Mouse (Mus musculus) intestine, embryonic 16.5 days (tissue): ENCODE results near the gene Bmi1. TPM values are rescaled to one million over a fixed set of nuclear protein-coding genes. Genes with fewer than 3 reads are reported as not detected.

Source experiments
- ATAC-seq: fragments of 200-750 bp; cut with Nextera tagmentation; 2 replicates; pipeline ENCODE4 v1.8.0; 2017; ENCODE audit warnings: moderate TSS enrichment, moderate library complexity
- H3K27ac ChIP-seq: fragments of 300-500 bp; sonication (generic); 2 replicates; pipeline ENCODE4 v1.5.1; 2014; ENCODE audit warnings: mild to moderate bottlenecking, low read length
- H3K27me3 ChIP-seq: fragments of 300-500 bp; sonication (generic); replicated peaks from 2 replicates; pipeline ENCODE4 v1.6.1; 2014; ENCODE audit warnings: low read length, control low read depth, mixed read lengths; ENCODE audit not compliant: control insufficient read depth, insufficient read depth
- H3K36me3 ChIP-seq: fragments of 300-500 bp; sonication (generic); 2 replicates; pipeline ENCODE4 v1.6.1; 2014; ENCODE audit warnings: low read length, control low read depth; ENCODE audit not compliant: control insufficient read depth, insufficient read depth
- H3K4me1 ChIP-seq: fragments of 300-500 bp; sonication (generic); 2 replicates; pipeline ENCODE4 v1.6.1; 2014; ENCODE audit warnings: low read length, control low read depth, mixed read lengths; ENCODE audit not compliant: control insufficient read depth, insufficient read depth
- H3K4me2 ChIP-seq: fragments of 300-500 bp; sonication (generic); 2 replicates; pipeline ENCODE4 v1.6.1; 2014; ENCODE audit warnings: low read depth, low read length, control low read depth
- H3K4me3 ChIP-seq: fragments of 300-500 bp; sonication (generic); 2 replicates; pipeline ENCODE4 v1.5.1; 2014; ENCODE audit warnings: mild to moderate bottlenecking, low read length
- H3K9ac ChIP-seq: fragments of 300-500 bp; sonication (generic); 2 replicates; pipeline ENCODE4 v1.6.1; 2014; ENCODE audit warnings: low read depth, low read length
- H3K9me3 ChIP-seq: fragments of 300-500 bp; sonication (generic); 2 replicates; pipeline ENCODE4 v1.6.1; 2016; ENCODE audit warnings: low read length, control low read depth; ENCODE audit not compliant: control insufficient read depth
- WGBS: fragments of 180-500 bp; shearing (Covaris S2); extraction: QIAGEN DNeasy Blood & Tissue Kit; methylation state at CpG from one replicate; pipeline ENCODE4 v1.1.7; 2014; 5-methylcytosine and 5-hydroxymethylcytosine counted together
- polyA plus RNA-seq: library from polyadenylated mRNA; unstranded; fragments of >200 nt; fragmentation: Nextera tagmentation; extraction: Ambion mirVana; gene quantifications from 2 replicates; pipeline ENCODE4 v1.2.1, GENCODE M21; 2015

Gene Bmi1
- 12.0 and 12.5 TPM in 2 replicates for polyA plus RNA-seq

DNA sequence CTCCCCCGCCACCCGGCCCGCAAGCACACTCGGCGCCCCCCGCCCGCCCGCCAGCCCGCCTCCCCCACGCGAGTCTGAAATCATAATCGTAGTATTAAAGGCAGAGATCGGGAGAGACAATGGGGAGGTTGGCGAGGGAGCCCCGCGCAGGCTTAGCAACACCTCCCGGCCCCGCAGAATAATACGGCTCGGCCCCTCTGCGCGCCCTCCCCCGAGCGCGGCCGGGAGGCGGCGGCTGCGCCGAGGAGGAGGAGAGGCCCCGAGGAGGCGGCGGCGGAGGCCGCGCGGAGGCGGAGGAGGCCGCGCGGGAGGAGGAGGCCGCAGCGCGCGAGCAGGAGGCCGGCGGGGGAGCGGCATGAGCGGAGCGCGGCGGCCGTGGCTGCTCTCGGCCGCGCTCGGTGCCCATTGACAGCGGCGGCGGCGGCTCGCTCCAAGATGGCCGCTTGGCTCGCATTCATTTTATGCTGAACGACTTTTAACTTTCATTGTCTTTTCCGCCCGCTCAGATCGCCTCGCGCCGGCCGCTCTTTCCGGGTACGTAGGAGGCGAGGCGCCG lies at the start of gene Bmi1:
Gene Bmi1 (plus strand): TSS at position 83 of the 556 bp plus-strand sequence.
- WGBS: 2% methylated on average over 48 of the region's 77 CpGs
- ATAC-seq: peak; percentile 70

DNA sequence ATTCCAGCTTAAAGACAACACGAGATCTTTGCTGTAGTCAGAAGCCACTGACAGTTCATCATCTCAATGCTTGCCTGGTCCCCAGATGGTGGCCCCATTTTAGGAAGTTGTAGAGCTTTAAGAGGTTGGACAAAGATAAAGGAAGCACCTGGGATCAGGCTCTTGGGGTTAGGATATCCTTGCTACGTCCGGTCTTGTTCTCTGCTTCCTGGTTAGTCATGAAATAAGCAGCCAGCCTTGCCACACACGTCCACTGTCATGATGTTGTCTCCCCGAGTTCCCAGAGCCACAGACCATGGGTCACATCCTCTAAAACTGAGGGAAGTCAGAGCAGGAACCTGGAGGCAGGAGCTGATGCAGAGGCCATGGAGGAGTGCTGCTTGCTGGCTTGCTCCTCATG lies 46.3 kb upstream of the Bmi1 start:
- Histone ChIP-seq H3K27me3 (no peaks in the 10 kb centered on the region), H3K4me2 (no peak overlapping the region), H3K4me3 (no peak overlapping the region), H3K36me3 (no peaks in the 10 kb centered on the region), H3K9me3 (no peaks in the 10 kb centered on the region), H3K4me1 (no peaks in the 10 kb centered on the region), H3K9ac (no peak overlapping the region), H3K27ac (no peak overlapping the region)
- no peak for ATAC-seq
- WGBS: 68% methylated on average over 5 of the region's 5 CpGs

More for the DNA sequence above, at the start of gene Bmi1:
- Histone ChIP-seq H3K27me3 (peaks cover 3% of the 10 kb centered on the region), H3K4me1 (peaks cover 14% of the 10 kb centered on the region), H3K36me3 (no peaks in the 10 kb centered on the region), H3K9ac (peak within 1 kb of the TSS; percentile 89), H3K4me2 (peak within 1 kb of the TSS; percentile 85), H3K9me3 (no peaks in the 10 kb centered on the region), H3K27ac (peak within 1 kb of the TSS; percentile 90), H3K4me3 (peak within 1 kb of the TSS; percentile 91)

DNA sequence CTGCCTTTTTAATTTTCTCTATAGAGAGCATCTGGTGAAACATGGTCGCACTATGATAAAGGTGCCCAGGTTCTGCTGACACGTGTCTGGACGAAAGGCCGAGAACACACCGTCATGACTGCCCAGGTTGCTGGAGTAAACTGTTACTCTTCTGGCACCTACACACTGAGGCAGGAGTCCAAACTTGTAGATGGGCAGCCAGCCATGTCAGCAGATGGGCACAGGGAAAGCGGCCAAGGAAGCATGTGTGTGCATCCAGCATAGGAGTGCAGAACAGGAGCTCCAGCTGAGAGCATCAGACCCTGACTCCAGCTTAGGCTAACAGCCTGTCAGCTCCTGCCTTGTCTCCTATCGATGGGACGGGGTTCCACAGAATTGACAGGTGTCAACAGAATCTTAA lies 41.8 kb upstream of the Bmi1 start:
- no peaks in the 10 kb centered on the region for H3K9me3 ChIP-seq
- no peaks in the 10 kb centered on the region for H3K36me3 ChIP-seq
- 81% methylated on average over 8 of the region's 8 CpGs for WGBS
- no peak overlapping the region for H3K4me3 ChIP-seq
- H3K4me2 ChIP-seq: no peak overlapping the region
- no peak for ATAC-seq
- H3K4me1 ChIP-seq: no peaks in the 10 kb centered on the region
- H3K27me3 ChIP-seq: no peaks in the 10 kb centered on the region
- H3K9ac ChIP-seq: no peak overlapping the region
- H3K27ac ChIP-seq: no peak overlapping the region

DNA sequence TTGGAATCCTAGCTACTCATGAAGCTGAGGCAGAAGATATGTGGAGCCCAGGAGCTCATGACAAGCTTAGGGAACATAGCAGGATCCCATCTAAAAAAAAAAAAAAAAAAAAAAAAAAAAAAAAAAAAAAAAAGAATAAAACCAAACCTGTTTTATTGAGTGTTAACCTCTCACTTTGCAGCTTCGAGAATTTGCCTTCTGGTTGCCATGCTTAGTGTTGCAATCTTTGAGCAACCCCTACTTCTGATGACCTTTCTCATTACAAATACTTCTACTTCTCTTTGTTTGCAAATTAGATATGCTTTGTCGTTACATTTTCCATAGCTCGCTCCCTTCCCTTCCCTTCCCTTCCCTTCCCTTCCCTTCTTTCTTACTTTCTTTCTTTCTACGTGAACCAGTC lies 28.3 kb upstream of the Bmi1 start:
- H3K9me3 ChIP-seq: no peaks in the 10 kb centered on the region
- no peak for ATAC-seq
- WGBS: 86% methylated on average over 4 of the region's 4 CpGs
- no peak overlapping the region for H3K4me3 ChIP-seq
- H3K4me2 ChIP-seq: no peak overlapping the region
- no peaks in the 10 kb centered on the region for H3K27me3 ChIP-seq
- H3K9ac ChIP-seq: no peak overlapping the region
- H3K36me3 ChIP-seq: no peaks in the 10 kb centered on the region
- H3K4me1 ChIP-seq: no peaks in the 10 kb centered on the region
- no peak overlapping the region for H3K27ac ChIP-seq

DNA sequence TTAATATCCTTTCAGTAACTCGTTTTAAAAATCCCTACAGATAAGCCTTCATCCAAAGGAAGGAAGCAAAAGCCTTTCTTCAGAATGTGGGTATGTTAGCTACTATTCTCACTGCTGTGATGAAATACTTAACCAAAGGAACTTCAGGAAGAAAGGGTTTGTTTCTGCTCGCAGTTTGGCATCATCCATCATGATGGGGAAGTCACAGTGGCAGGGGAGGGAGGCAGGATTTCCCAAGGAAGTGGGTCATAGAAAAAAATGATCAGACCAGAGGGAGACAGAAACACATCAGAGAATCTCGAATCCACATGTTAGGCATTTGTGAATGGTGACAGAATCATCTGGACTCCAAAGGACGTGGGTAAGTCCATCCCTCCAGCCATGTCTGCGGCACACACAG lies 22.0 kb upstream of the Bmi1 start:
- no peak for ATAC-seq
- Histone ChIP-seq H3K27me3 (no peaks in the 10 kb centered on the region), H3K4me1 (no peaks in the 10 kb centered on the region), H3K9me3 (no peaks in the 10 kb centered on the region), H3K4me3 (no peak overlapping the region), H3K9ac (no peak overlapping the region), H3K4me2 (no peak overlapping the region), H3K36me3 (no peaks in the 10 kb centered on the region), H3K27ac (no peak overlapping the region)
- 67% methylated on average over 5 of the region's 5 CpGs for WGBS

DNA sequence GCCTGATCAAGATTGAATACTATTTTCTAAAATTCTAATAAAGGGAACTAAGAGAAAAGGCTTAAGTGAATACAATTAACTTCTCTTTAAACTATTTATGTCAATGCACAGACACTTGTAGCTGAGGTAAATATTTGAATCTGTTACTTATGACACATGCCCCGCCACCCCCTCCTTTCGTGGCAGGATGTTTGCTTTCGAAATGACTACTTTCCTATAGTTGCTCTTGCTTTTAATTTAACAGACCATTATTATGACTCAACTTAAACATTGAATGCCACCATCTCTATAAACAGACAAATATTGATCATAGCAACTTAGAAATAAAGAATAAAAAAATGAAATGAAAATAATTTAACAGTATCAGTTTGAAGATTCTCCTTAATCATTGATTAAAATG lies 12.8 kb upstream of the Bmi1 start:
- WGBS: 67% methylated on average over 3 of the region's 3 CpGs
- Histone ChIP-seq H3K27ac (no peak overlapping the region), H3K27me3 (no peaks in the 10 kb centered on the region), H3K9ac (no peak overlapping the region), H3K9me3 (no peaks in the 10 kb centered on the region), H3K4me3 (no peak overlapping the region), H3K36me3 (no peaks in the 10 kb centered on the region), H3K4me2 (no peak overlapping the region), H3K4me1 (no peaks in the 10 kb centered on the region)
- ATAC-seq: no peak

DNA sequence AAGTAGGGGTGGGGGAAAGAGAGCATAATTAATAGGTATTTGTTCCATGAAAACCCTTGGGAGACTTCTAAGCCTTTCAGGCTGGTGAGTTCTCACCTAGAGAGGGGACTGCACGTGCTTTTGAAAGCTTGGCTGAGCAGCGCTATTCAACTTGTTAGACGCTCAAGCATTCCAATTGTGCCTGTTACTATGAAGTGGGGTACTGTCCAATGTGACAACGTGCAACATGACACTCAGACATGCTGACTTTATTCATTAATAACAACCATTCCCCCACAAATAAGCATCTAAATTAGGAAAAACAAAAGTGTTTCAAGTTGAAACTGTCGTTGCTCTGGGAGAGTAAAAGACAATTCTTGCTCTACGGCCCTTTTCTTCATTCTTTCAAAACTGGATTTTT lies 5.8 kb upstream of the Bmi1 start:
- 59% methylated on average over 6 of the region's 6 CpGs for WGBS
- Histone ChIP-seq H3K4me1 (peaks cover 4% of the 10 kb centered on the region; the same call in 1 of the 2 replicates), H3K9ac (no peak overlapping the region), H3K27ac (no peak overlapping the region), H3K9me3 (no peaks in the 10 kb centered on the region), H3K4me2 (no peak overlapping the region), H3K36me3 (no peaks in the 10 kb centered on the region), H3K27me3 (no peaks in the 10 kb centered on the region), H3K4me3 (no peak overlapping the region)
- ATAC-seq: no peak

DNA sequence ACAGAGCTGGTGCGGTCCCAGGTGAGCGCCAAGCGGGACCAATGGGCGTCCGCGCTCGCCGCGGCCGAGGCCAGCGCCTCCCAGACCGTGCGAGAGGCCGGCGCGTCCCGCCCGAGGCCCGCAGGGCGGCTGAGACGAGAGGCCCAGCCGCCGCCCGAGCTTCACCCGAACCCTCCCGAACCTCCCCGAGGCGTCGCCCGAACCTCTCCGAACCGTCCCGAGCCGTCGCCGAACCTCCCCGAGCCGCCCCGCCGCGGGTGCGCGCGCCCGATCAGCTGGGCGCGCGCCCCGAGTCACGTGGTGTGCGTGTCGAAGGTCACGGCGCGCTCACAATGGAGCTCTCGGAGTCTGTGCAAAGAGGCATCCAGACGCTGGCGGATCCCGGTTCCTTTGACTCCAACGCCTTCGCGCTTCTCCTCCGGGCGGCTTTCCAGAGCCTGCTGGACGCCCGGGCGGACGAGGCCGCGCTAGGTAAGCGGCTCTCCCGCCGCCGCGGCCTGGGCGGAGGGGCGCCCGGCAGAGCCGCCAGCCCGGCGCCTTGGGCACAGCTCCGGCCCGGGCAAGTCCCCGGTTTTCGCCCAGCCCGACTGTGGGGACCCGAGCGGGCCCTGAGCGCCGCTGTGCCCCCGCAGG lies 4.6 kb upstream of the Bmi1 start, which contains the start of gene Commd3:
Gene Commd3 (plus strand): TSS at position 252 of the 633 bp plus-strand sequence.
- H3K4me2 ChIP-seq: peak within 1 kb of the TSS; percentile 76
- H3K36me3 ChIP-seq: no peaks in the 10 kb centered on the region
- WGBS: under 1% methylated on average over 84 of the region's 91 CpGs
- no peaks in the 10 kb centered on the region for H3K9me3 ChIP-seq
- no peaks in the 10 kb centered on the region for H3K27me3 ChIP-seq
- peak within 1 kb of the TSS; percentile 78 for H3K4me3 ChIP-seq
- H3K27ac ChIP-seq: peak within 1 kb of the TSS; percentile 99
- peak within 1 kb of the TSS; percentile 100 for H3K9ac ChIP-seq
- peak; percentile 91 for ATAC-seq
- peaks cover 4% of the 10 kb centered on the region; the same call in 1 of the 2 replicates for H3K4me1 ChIP-seq

DNA sequence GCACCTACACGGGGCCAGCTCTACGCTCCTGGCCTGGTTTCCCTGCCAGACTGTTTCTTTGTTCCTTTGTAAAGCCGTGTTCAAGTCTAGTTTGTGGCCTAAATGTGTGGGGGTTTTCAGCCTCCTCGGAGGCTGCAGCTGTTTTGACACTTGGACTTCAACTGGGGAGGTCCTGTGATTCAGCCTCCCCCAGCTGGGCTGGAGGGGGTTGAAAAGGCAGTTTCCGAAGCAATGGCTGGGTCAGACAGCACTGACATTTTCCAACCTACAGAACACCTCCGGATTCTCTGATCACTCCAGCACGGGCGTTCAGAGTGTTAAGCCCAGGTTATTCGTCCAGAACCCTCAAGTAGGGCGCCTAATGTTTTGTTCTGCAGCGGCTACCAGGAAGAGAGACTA lies 4.1 kb upstream of the Bmi1 start:
- H3K27ac ChIP-seq: peak overlapping the region; percentile 99
- H3K4me3 ChIP-seq: peak overlapping the region; percentile 78
- ATAC-seq: no peak; the same call in none of the 2 replicates
- WGBS: 0% methylated on average over 11 of the region's 11 CpGs
- no peaks in the 10 kb centered on the region for H3K9me3 ChIP-seq
- no peaks in the 10 kb centered on the region for H3K36me3 ChIP-seq
- peaks cover 4% of the 10 kb centered on the region; the same call in 1 of the 2 replicates for H3K4me1 ChIP-seq
- H3K4me2 ChIP-seq: peak overlapping the region; percentile 76
- H3K9ac ChIP-seq: peak overlapping the region; percentile 100
- H3K27me3 ChIP-seq: no peaks in the 10 kb centered on the region
